Mouse (Mus musculus) midbrain, embryonic 13.5 days (tissue): ENCODE data around the gene Pou2f3. TPM values are rescaled to one million over a fixed set of nuclear protein-coding genes. Genes with fewer than 3 reads are reported as not detected.
A peak's percentile ranks its signal among the peaks of the same experiment; 100 is the strongest.

ENCODE experiments used
- ATAC-seq: fragments of 200-750 bp; cut with Nextera tagmentation; 2 replicates; pipeline ENCODE4 v1.8.0; 2017; ENCODE audit warnings: mild to moderate bottlenecking, moderate TSS enrichment, moderate library complexity
- H3K27ac ChIP-seq: fragments of 300-500 bp; sonication (generic); 2 replicates; pipeline ENCODE4 v1.5.1; 2015; ENCODE audit warnings: inconsistent platforms, mild to moderate bottlenecking, moderate library complexity
- H3K27me3 ChIP-seq: fragments of 300-500 bp; sonication (generic); 2 replicates; pipeline ENCODE4 v1.6.1; 2015; ENCODE audit warnings: mild to moderate bottlenecking, inconsistent platforms
- H3K36me3 ChIP-seq: fragments of 300-500 bp; sonication (generic); 2 replicates; pipeline ENCODE4 v1.6.1; 2015; ENCODE audit warnings: mild to moderate bottlenecking, inconsistent platforms
- H3K4me1 ChIP-seq: fragments of 300-500 bp; sonication (generic); replicated peaks from 2 replicates; pipeline ENCODE4 v1.6.1; 2015; ENCODE audit warnings: inconsistent platforms
- H3K4me2 ChIP-seq: fragments of 300-500 bp; sonication (generic); replicated peaks from 2 replicates; pipeline ENCODE4 v1.6.1; 2015; ENCODE audit warnings: moderate library complexity, mild to moderate bottlenecking, inconsistent platforms
- H3K4me3 ChIP-seq: fragments of 300-500 bp; sonication (generic); replicated peaks from 2 replicates; pipeline ENCODE4 v1.5.1; 2015; ENCODE audit warnings: mild to moderate bottlenecking, inconsistent platforms
- H3K9ac ChIP-seq: fragments of 300-500 bp; sonication (generic); replicated peaks from 2 replicates; pipeline ENCODE4 v1.6.1; 2015; ENCODE audit warnings: mild to moderate bottlenecking, inconsistent platforms
- H3K9me3 ChIP-seq: fragments of 300-500 bp; sonication (generic); 2 replicates; pipeline ENCODE4 v1.6.1; 2016; ENCODE audit warnings: mild to moderate bottlenecking, inconsistent platforms
- WGBS: fragments of 180-500 bp; shearing (Covaris S2); methylation state at CpG from one replicate; pipeline ENCODE4 v1.1.7; 2015; 5-methylcytosine and 5-hydroxymethylcytosine counted together
- polyA plus RNA-seq: library from polyadenylated mRNA; unstranded; fragments of >200 nt; fragmentation: Nextera tagmentation; extraction: Ambion mirVana; gene quantifications from 2 replicates; pipeline ENCODE4 v1.2.1, GENCODE M21; 2015

Gene Pou2f3
- polyA plus RNA-seq, 1 experiment from 2014 or later = 0.08 TPM

DNA sequence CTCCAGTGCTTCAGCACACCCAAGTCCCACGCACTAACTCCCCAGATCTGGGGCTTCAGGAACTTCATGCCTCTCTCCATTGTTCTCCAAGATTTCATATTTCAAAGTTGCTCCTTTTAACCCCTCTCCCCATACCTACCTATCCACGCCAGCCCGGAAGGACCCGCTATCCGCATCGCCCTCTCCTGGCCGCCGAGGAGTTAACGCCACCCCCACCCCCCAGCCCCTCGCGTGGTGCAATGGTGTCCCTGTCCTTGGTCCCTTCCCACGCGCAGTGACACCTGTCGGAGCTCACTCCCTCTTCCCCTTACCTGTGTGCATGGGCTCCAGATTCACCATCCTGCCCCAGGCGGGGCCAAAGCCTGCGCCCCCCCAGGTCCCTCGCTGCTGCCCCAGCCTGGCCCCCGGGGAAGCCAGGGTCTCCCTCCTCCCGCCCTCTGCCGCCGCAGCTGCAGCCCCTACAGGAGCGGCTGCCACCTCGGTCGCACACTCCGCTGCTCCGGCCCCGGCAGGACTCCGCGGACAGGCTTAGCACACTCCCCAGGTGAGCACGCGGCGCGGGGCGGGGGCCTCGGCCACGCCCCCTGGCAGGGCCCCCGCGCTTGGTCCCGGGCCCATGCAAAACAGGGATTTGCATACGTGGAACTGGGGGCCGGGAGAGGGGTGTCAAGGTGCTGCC is 4.7 kb downstream of the Pou2f3 start:
- H3K4me1 ChIP-seq = peaks cover 18% of the 10 kb centered on the region
- no peaks in the 10 kb centered on the region for H3K36me3 ChIP-seq
- peak overlapping the region; percentile 33 for H3K4me3 ChIP-seq
- H3K27me3 ChIP-seq = peaks cover 68% of the 10 kb centered on the region
- no peak overlapping the region for H3K27ac ChIP-seq
- peak overlapping the region; percentile 39; the same call in 1 of the 2 replicates for H3K9ac ChIP-seq
- peak overlapping the region; percentile 58 for H3K4me2 ChIP-seq
- H3K9me3 ChIP-seq = no peaks in the 10 kb centered on the region
- peak; percentile 43; the same call in 1 of the 2 replicates for ATAC-seq
- WGBS = 2% methylated on average over 40 of the region's 41 CpGs

DNA sequence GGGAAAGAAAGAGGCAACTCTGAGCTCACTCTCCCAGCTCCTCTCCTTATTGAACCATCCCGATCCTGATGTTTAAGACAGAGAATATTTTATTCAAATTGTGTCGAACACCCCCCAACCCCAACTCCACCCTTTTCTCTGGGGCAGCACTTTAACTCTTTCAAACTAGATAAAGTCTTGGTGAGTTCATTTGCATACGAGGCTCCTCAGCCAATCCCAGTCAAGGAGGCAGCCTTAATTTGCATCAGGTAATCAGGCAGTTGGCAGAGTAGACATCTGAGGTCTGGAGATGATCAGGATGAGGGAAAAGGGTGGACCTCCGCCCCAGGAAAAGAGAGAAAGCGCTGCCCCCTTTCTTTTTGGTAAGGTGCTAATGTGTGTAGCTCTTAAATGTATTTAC is 10.0 kb downstream of the Pou2f3 start:
- WGBS = 3% methylated on average over 5 of the region's 5 CpGs

GRCm38 (mm10) chr9:43194001-43194400 is 16.2 kb downstream of the Pou2f3 start:
- Histone ChIP-seq H3K9me3 (no peaks in the 10 kb centered on the region), H3K4me2 (no peak overlapping the region), H3K27me3 (peaks cover 18% of the 10 kb centered on the region; the same call in 1 of the 2 replicates), H3K9ac (no peak overlapping the region), H3K36me3 (no peaks in the 10 kb centered on the region), H3K4me1 (peaks cover 7% of the 10 kb centered on the region), H3K27ac (no peak overlapping the region), H3K4me3 (no peak overlapping the region)
- ATAC-seq = no peak
- WGBS = 12% methylated on average over 9 of the region's 9 CpGs

More for the DNA sequence above, 10.0 kb downstream of the Pou2f3 start:
- Histone ChIP-seq H3K4me2 (peak overlapping the region; percentile 13), H3K27ac (no peak overlapping the region), H3K9ac (no peak overlapping the region), H3K36me3 (no peaks in the 10 kb centered on the region), H3K4me3 (no peak overlapping the region), H3K27me3 (peaks cover 51% of the 10 kb centered on the region), H3K4me1 (peaks cover 11% of the 10 kb centered on the region), H3K9me3 (no peaks in the 10 kb centered on the region)
- no peak for ATAC-seq

DNA sequence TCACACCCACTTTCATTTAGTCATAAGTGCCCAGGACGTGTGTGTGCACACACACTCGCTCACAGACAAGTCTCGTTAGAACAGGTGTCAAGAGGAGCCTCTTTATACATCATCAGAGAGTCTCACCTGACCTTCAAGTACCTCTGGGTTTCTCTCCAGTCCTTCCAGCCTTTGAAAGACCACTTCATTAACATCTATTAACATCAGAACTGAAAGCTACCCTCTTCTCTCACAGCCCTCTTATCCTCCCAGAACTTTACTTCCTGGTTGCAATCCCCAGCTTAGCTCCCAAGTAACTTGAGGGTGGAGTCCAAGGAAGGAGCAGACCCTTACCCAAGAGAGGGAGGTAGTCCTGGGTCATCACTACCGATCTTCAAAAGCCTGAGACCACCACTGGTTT is 18.6 kb downstream of the Pou2f3 start:
- H3K4me3 ChIP-seq = no peak overlapping the region
- ATAC-seq = no peak
- no peak overlapping the region for H3K4me2 ChIP-seq
- H3K27ac ChIP-seq = no peak overlapping the region
- H3K4me1 ChIP-seq = peaks cover 17% of the 10 kb centered on the region
- H3K9me3 ChIP-seq = no peaks in the 10 kb centered on the region
- H3K36me3 ChIP-seq = no peaks in the 10 kb centered on the region
- WGBS = 66% methylated on average over 4 of the region's 4 CpGs
- H3K9ac ChIP-seq = no peak overlapping the region
- H3K27me3 ChIP-seq = peaks cover 18% of the 10 kb centered on the region; the same call in 1 of the 2 replicates

DNA sequence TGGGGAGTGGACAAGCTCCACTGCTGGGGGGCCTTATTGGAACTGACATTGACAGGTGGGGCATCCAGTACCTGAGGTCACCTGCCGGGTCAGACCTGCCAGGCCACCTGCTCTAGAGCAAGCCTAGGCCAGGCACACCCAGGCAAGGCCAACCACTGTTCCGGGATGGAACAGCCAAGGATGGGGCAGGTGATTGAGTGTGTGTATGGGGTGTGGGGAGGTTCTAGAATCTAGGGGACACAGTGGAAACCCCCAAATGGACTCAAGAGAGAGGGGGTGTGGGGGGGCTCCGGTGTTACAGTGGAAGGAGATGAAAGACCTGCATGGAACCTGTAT is 21.2 kb downstream of the Pou2f3 start:
- Histone ChIP-seq H3K36me3 (no peaks in the 10 kb centered on the region), H3K9ac (no peak overlapping the region), H3K27me3 (peaks cover 12% of the 10 kb centered on the region; the same call in 1 of the 2 replicates), H3K4me2 (0 out of 2 replicates have a peak overlapping the region, but pooled peaks have one; percentile 5), H3K4me1 (peaks cover 17% of the 10 kb centered on the region), H3K27ac (peak overlapping the region; percentile 59), H3K9me3 (no peaks in the 10 kb centered on the region), H3K4me3 (no peak overlapping the region)
- ATAC-seq = peak; percentile 43; the same call in 1 of the 2 replicates
- 56% methylated on average over 3 of the region's 3 CpGs for WGBS

GRCm38 (mm10) chr9:43188309-43189020 is 21.7 kb downstream of the Pou2f3 start:
- Histone ChIP-seq H3K9me3 (no peaks in the 10 kb centered on the region), H3K27ac (peak overlapping the region; percentile 59), H3K4me2 (0 out of 2 replicates have a peak overlapping the region, but pooled peaks have one; percentile 5), H3K27me3 (0 out of 2 replicates have a peak, but pooled peaks cover 10% of the 10 kb centered on the region), H3K9ac (no peak overlapping the region), H3K4me1 (peaks cover 17% of the 10 kb centered on the region), H3K36me3 (no peaks in the 10 kb centered on the region), H3K4me3 (no peak overlapping the region)
- WGBS = 54% methylated on average over 12 of the region's 12 CpGs
- peak; percentile 79 for ATAC-seq

DNA sequence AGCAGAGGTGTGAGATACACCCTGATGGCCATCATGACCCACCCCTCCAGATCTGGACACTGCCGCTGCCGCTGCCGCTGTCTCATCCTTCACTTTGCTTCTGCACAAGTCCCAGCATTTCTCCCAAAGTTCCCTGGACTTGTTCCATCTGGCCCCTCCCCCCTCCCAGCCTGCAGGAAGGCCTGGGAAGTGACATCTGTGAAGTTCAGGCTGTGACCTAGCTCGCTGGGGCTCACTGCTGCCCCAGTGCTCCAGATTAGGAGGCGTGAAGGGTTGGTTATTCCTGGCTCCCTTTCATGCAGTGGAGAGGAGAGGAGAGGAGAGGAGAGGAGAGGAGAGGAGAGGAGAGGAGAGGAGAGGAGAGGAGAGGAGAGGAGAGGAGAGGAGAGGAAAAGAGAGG is 30.6 kb downstream of the Pou2f3 start:
- no peak overlapping the region for H3K27ac ChIP-seq
- H3K36me3 ChIP-seq = no peaks in the 10 kb centered on the region
- H3K4me1 ChIP-seq = no peaks in the 10 kb centered on the region
- H3K27me3 ChIP-seq = no peaks in the 10 kb centered on the region
- no peak overlapping the region for H3K4me3 ChIP-seq
- H3K9ac ChIP-seq = no peak overlapping the region
- WGBS = 59% methylated on average over 5 of the region's 5 CpGs
- no peaks in the 10 kb centered on the region for H3K9me3 ChIP-seq
- no peak for ATAC-seq
- H3K4me2 ChIP-seq = no peak overlapping the region

- no peak for ATAC-seq
- no peaks in the 10 kb centered on the region for H3K9me3 ChIP-seq
- no peak overlapping the region for H3K9ac ChIP-seq
- H3K4me1 ChIP-seq = no peaks in the 10 kb centered on the region
- H3K4me3 ChIP-seq = no peak overlapping the region
- H3K4me2 ChIP-seq = no peak overlapping the region
- H3K27ac ChIP-seq = no peak overlapping the region
- H3K27me3 ChIP-seq = no peaks in the 10 kb centered on the region
- WGBS = 54% methylated on average over 7 of the region's 7 CpGs
- no peaks in the 10 kb centered on the region for H3K36me3 ChIP-seq
Observed at GRCm38 (mm10) chr9:43178172-43178571, 32.0 kb downstream of the Pou2f3 start.

DNA sequence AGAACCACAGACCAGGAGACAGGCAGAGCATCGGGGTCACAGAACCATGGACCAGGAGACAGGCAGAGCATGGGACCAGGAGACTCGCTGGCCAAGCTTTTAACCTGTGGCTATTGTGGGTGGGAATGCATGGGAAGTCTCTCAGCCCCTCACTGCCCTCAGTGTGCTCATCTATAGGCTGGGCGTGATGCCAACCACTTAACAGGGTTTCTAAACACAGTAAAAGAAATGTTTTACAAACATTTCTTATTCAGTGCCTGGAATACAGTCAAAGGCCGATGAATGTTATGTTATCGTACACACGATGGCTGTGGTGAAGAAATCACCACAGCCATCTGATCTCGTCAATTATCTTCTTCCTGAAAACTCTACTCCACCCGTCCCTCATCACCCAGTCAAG is 43.1 kb downstream of the Pou2f3 start:
- H3K27me3 ChIP-seq = peaks cover 5% of the 10 kb centered on the region; the same call in 1 of the 2 replicates
- H3K9me3 ChIP-seq = no peaks in the 10 kb centered on the region
- no peak overlapping the region for H3K27ac ChIP-seq
- no peak overlapping the region for H3K9ac ChIP-seq
- H3K36me3 ChIP-seq = no peaks in the 10 kb centered on the region
- H3K4me1 ChIP-seq = no peaks in the 10 kb centered on the region
- no peak overlapping the region for H3K4me2 ChIP-seq
- 87% methylated on average over 8 of the region's 8 CpGs for WGBS
- no peak overlapping the region for H3K4me3 ChIP-seq
- ATAC-seq = no peak

DNA sequence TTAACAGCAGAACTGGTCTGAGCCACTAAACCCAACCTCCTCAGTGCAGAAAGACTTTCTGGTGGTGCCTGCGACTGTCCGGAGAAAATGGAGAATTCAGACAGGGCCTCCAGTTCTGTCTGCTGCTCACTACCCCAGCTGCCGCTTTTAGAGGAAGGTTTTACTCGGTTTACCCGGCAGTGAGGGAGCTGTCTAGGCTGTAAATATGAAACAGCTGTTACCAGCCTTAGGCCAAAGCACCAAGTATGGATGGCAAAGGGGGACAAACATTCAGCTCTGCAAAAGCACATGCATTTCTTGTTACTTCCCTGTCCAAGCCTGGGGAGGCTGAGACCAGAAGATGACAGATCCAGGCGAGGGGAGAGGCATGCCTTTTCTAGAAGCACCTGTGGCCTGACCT is 43.8 kb downstream of the Pou2f3 start:
- ATAC-seq = no peak
- Histone ChIP-seq H3K9ac (no peak overlapping the region), H3K36me3 (no peaks in the 10 kb centered on the region), H3K4me2 (no peak overlapping the region), H3K4me3 (no peak overlapping the region), H3K9me3 (no peaks in the 10 kb centered on the region), H3K27ac (no peak overlapping the region), H3K4me1 (no peaks in the 10 kb centered on the region), H3K27me3 (no peaks in the 10 kb centered on the region)
- WGBS = 78% methylated on average over 6 of the region's 6 CpGs

DNA sequence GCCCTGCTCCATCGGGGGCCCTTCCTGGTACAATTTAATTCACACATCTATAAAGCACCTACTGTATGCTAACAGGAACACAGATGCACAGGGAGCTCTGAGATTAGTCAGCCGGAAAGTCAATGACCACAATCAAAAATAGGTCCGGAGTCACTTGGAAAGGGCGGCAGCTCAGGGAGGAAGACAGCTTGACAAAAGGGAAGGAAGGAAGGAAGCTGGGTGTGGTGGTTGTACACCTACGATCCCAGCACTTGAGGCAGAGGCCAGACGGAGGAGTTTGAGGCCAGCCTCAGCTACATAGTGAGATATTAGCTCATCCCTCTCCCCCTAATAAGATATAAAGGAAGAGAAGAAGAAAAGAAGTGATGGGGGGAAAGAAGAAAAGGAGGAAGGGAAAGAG is 54.2 kb downstream of the Pou2f3 start:
- 87% methylated on average over 6 of the region's 6 CpGs for WGBS

DNA sequence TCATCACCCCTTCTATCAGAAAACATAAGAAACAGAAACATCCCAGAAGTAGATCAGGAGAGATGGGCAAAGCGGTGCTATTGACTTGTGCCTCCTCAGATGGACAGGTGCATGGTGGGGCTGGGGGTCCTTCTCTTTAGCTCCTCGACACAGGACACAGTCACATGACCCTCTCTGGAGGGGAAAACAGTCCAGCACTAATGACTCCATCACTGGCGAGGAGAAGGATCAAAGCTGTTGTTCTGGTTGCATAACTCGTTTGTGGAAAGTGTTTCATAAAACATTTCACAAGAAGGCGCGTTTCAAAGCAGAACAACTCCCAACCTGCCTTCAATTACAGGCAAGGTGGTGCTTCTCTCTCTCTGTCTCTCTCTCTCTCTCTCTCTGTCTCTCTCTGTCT is 58.4 kb downstream of the Pou2f3 start:
- H3K9me3 ChIP-seq = no peaks in the 10 kb centered on the region
- H3K4me2 ChIP-seq = no peak overlapping the region
- H3K27me3 ChIP-seq = no peaks in the 10 kb centered on the region; the same call in 1 of the 2 replicates
- H3K4me1 ChIP-seq = 0 out of 2 replicates have a peak, but pooled peaks cover 2% of the 10 kb centered on the region
- no peak overlapping the region for H3K27ac ChIP-seq
- no peak overlapping the region for H3K9ac ChIP-seq
- no peaks in the 10 kb centered on the region for H3K36me3 ChIP-seq
- ATAC-seq = no peak
- H3K4me3 ChIP-seq = no peak overlapping the region
- WGBS = 86% methylated on average over 6 of the region's 6 CpGs

More for the DNA sequence above, 54.2 kb downstream of the Pou2f3 start:
- Histone ChIP-seq H3K4me3 (no peak overlapping the region), H3K9me3 (no peaks in the 10 kb centered on the region), H3K27ac (no peak overlapping the region), H3K27me3 (no peaks in the 10 kb centered on the region; the same call in 1 of the 2 replicates), H3K4me2 (no peak overlapping the region), H3K4me1 (no peaks in the 10 kb centered on the region), H3K9ac (no peak overlapping the region), H3K36me3 (no peaks in the 10 kb centered on the region)
- ATAC-seq = no peak
